Mouse (Mus musculus): ENCODE measurements around the gene Tk1. TPM values are rescaled to one million over a fixed set of nuclear protein-coding genes. Genes with fewer than 3 reads are reported as not detected.

Gene Tk1
- 22.9 and 24.3 TPM in 2 replicates for polyA plus RNA-seq (2015; fragmentation: Nextera tagmentation; extraction: Ambion mirVana)

- ATAC-seq (ENCODE audit: low FRiP score, low read depth) = peak; percentile 59; the same call in 1 of the 2 replicates
- under 1% methylated on average over 34 of the region's 34 CpGs for whole genome bisulfite sequencing
- H3K4me1 ChIP-seq (replicated peaks) = peaks cover 39% of the 10 kb centered on the region
- no peaks in the 10 kb centered on the region for H3K9me3 ChIP-seq
- H3K9ac ChIP-seq = peak within 1 kb of the TSS; percentile 37
- H3K4me2 ChIP-seq = peak within 1 kb of the TSS; percentile 67
- H3K36me3 ChIP-seq = no peaks in the 10 kb centered on the region
- peak within 1 kb of the TSS; percentile 39 for H3K4me3 ChIP-seq
- peak within 1 kb of the TSS; percentile 54 for H3K27ac ChIP-seq (replicated peaks)
- H3K27me3 ChIP-seq = no peaks in the 10 kb centered on the region
These were observed at the start of gene Tk1, which contains the start of gene Afmid for GRCm38 (mm10) chr11:117825333-117826101. TSS of gene Tk1 (minus strand) at chr11:117826092. TSS of gene Afmid (plus strand) at chr11:117825924.

DNA sequence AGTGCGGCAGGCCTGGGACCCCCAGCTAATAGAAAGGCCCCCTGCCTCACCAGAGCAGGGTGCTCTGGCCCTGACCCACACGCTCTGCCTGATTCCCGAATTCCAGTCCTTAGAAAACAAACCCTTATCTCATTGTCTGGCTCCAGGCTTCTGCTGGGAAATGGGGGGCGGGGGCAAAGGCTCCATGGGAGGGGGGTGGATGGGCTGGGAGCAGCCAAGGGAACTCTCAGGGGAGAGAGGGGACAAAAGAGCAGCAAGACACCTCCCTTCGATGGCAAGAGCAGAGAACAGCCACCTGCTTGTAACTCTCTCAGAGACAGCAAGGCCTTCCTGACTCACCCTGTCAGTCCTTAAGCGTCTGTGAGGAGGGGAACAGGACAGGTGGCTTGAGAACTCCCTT lies 49.8 kb upstream of the Tk1 start:
- H3K4me1 ChIP-seq (replicated peaks) = peaks cover 30% of the 10 kb centered on the region
- H3K4me3 ChIP-seq = no peak overlapping the region
- ATAC-seq (ENCODE audit: low FRiP score, low read depth) = no peak
- 22% methylated on average over 6 of the region's 6 CpGs for WGBS
- H3K4me2 ChIP-seq = no peak overlapping the region
- H3K27me3 ChIP-seq = no peaks in the 10 kb centered on the region
- no peaks in the 10 kb centered on the region for H3K9me3 ChIP-seq
- no peak overlapping the region for H3K27ac ChIP-seq (replicated peaks)
- H3K9ac ChIP-seq = no peak overlapping the region
- no peaks in the 10 kb centered on the region for H3K36me3 ChIP-seq

GRCm38 (mm10) chr11:117874419-117874818 lies 48.5 kb upstream of the Tk1 start:
- Histone ChIP-seq H3K4me3 (no peak overlapping the region), H3K27me3 (no peaks in the 10 kb centered on the region), H3K9me3 (no peaks in the 10 kb centered on the region), H3K9ac (no peak overlapping the region), H3K4me1 (replicated peaks) (peaks cover 35% of the 10 kb centered on the region), H3K27ac (replicated peaks) (no peak overlapping the region), H3K4me2 (no peak overlapping the region), H3K36me3 (no peaks in the 10 kb centered on the region)
- 58% methylated on average over 4 of the region's 4 CpGs for WGBS
- ATAC-seq (ENCODE audit: low FRiP score, low read depth) = no peak

GRCm38 (mm10) chr11:117872861-117873608 lies 47.1 kb upstream of the Tk1 start, which contains the start of gene Tha1:
TSS of gene Tha1 (minus strand) at chr11:117873481.
- Histone ChIP-seq H3K4me2 (peak within 1 kb of the TSS; percentile 98), H3K9me3 (no peaks in the 10 kb centered on the region), H3K4me3 (peak within 1 kb of the TSS; percentile 88), H3K27me3 (no peaks in the 10 kb centered on the region), H3K27ac (replicated peaks) (peak within 1 kb of the TSS; percentile 55), H3K9ac (peak within 1 kb of the TSS; percentile 84), H3K4me1 (replicated peaks) (peaks cover 24% of the 10 kb centered on the region), H3K36me3 (no peaks in the 10 kb centered on the region)
- ATAC-seq (ENCODE audit: low FRiP score, low read depth) = peak; percentile 82
- 2% methylated on average over 51 of the region's 51 CpGs for WGBS

DNA sequence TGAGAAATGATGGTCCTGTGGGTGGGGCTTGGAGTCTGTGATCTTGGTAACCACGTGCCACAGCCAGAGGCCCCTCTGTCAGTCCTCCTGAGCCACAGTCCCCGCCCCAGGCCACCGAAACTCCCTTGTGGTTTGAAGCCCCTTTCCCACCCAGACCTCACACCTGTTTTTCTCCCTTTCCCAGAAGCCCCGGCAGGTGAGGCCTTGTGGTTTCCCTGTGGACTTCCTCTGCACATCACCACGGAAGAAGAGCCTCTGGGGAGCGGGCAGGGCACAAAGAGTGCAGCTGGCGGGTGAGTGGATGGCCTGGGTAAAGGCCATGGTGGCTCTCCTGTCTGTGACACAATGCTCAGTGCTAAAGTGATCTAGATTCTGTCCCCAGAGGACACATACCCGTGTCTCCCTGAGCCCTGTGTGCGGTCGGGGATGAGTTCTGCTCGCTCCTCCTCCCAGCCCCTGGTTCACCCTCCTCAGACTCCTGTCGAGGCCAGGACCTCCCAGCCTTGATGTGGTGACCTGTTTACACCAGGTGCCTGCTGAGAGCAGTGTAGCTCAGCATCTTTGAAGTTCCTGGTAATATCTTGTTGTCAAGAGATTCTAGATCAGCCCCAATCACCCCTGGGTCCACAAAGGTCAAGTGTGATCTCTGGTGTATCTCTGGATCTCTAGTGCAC lies 46.2 kb upstream of the Tk1 start:
- H3K9ac ChIP-seq = 0 out of 2 replicates have a peak overlapping the region, but pooled peaks have one; percentile 84
- no peaks in the 10 kb centered on the region for H3K36me3 ChIP-seq
- peak overlapping the region; percentile 98; the same call in 1 of the 2 replicates for H3K4me2 ChIP-seq
- no peaks in the 10 kb centered on the region for H3K27me3 ChIP-seq
- H3K9me3 ChIP-seq = no peaks in the 10 kb centered on the region
- H3K27ac ChIP-seq (replicated peaks) = no peak overlapping the region
- H3K4me1 ChIP-seq (replicated peaks) = peaks cover 21% of the 10 kb centered on the region
- ATAC-seq (ENCODE audit: low FRiP score, low read depth) = no peak
- H3K4me3 ChIP-seq = peak overlapping the region; percentile 88; the same call in 1 of the 2 replicates
- WGBS = 63% methylated on average over 12 of the region's 12 CpGs

GRCm38 (mm10) chr11:117871376-117871775 lies 45.5 kb upstream of the Tk1 start:
- WGBS = 72% methylated on average over 5 of the region's 5 CpGs

GRCm38 (mm10) chr11:117870688-117871365 lies 44.9 kb upstream of the Tk1 start:
- Histone ChIP-seq H3K4me3 (no peak overlapping the region), H3K27ac (replicated peaks) (no peak overlapping the region), H3K4me2 (no peak overlapping the region), H3K36me3 (no peaks in the 10 kb centered on the region), H3K9ac (0 out of 2 replicates have a peak overlapping the region, but pooled peaks have one; percentile 30), H3K27me3 (no peaks in the 10 kb centered on the region), H3K9me3 (no peaks in the 10 kb centered on the region), H3K4me1 (replicated peaks) (peaks cover 29% of the 10 kb centered on the region)
- 35% methylated on average over 12 of the region's 12 CpGs for WGBS
- 0 out of 2 replicates have a peak, but pooled peaks have one; percentile 16 for ATAC-seq (ENCODE audit: low FRiP score, low read depth)

More at GRCm38 (mm10) chr11:117871376-117871775, 45.5 kb upstream of the Tk1 start:
- Histone ChIP-seq H3K9ac (no peak overlapping the region), H3K4me1 (replicated peaks) (peaks cover 23% of the 10 kb centered on the region), H3K9me3 (no peaks in the 10 kb centered on the region), H3K36me3 (no peaks in the 10 kb centered on the region), H3K27me3 (no peaks in the 10 kb centered on the region), H3K4me2 (no peak overlapping the region), H3K4me3 (no peak overlapping the region), H3K27ac (replicated peaks) (no peak overlapping the region)
- ATAC-seq (ENCODE audit: low FRiP score, low read depth) = no peak

- H3K9ac ChIP-seq = no peak overlapping the region
- 15% methylated on average over 6 of the region's 6 CpGs for WGBS
- peaks cover 20% of the 10 kb centered on the region for H3K4me1 ChIP-seq (replicated peaks)
- H3K4me3 ChIP-seq = no peak overlapping the region
- H3K27me3 ChIP-seq = peaks cover 8% of the 10 kb centered on the region
- peak overlapping the region; percentile 44; the same call in 1 of the 2 replicates for H3K27ac ChIP-seq (replicated peaks)
- H3K4me2 ChIP-seq = no peak overlapping the region
- ATAC-seq (ENCODE audit: low FRiP score, low read depth) = peak; percentile 60; the same call in 1 of the 2 replicates
- no peaks in the 10 kb centered on the region for H3K36me3 ChIP-seq
- H3K9me3 ChIP-seq = no peaks in the 10 kb centered on the region
These were observed 40.1 kb upstream of the Tk1 start for GRCm38 (mm10) chr11:117865988-117866387.

DNA sequence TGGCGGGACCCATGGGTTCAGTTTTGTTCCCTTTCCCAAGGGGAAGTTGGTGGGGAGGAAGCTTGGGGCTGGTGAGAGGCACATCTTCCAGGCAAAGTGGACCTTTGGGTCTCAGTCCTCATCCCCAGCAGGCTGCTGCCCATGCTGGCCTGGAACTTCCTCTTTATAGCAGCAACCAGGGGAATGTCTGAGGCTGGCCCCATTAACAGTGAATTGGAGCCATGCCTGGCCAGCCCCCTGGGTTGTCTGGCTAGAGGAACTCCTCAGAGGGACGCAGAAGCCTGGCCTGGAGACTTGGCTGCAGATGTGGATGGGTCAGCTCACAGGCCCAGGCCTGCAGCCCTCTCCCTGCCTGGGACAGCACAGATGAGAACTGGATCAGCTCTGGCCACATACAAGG lies 38.9 kb upstream of the Tk1 start:
- Histone ChIP-seq H3K9ac (no peak overlapping the region), H3K4me3 (no peak overlapping the region), H3K36me3 (no peaks in the 10 kb centered on the region), H3K9me3 (no peaks in the 10 kb centered on the region), H3K4me2 (no peak overlapping the region), H3K27ac (replicated peaks) (no peak overlapping the region), H3K27me3 (peaks cover 19% of the 10 kb centered on the region), H3K4me1 (replicated peaks) (peaks cover 19% of the 10 kb centered on the region)
- ATAC-seq (ENCODE audit: low FRiP score, low read depth) = no peak
- WGBS = 75% methylated on average over 2 of the region's 2 CpGs

DNA sequence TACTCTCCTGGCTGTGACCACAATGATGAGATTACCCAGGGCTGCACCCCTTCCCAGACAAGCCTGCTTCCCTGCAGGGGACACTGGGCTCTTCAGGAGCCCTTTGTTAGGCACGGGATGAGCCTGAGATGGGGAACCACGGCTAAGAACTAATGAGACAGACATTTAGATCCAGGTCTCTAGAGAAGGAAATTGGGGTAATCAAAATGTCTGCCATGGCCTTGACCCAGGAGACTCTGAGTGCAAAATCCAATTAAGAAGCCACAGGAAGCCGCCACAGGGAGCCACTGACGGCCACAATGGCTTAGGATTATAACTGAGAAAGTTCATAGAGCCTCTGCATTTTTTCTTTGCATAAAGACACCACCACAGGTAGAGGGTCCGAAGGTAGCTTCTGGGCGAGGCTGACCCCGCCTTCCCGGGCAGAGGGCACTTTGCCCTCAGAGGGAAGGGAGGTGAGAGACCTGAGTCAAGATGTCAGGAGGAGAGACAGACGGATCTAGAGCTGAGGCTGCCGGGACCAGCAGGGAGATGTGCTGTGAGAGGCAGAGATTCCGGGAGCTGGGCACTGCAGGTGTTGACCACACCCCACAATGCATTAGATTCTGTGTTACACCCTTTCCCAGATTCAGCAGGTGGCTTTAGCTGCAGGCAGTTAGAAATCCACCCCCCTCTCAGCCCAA lies 37.4 kb upstream of the Tk1 start:
- no peak for ATAC-seq (ENCODE audit: low FRiP score, low read depth)
- Histone ChIP-seq H3K4me1 (replicated peaks) (peaks cover 19% of the 10 kb centered on the region), H3K36me3 (no peaks in the 10 kb centered on the region), H3K9me3 (no peaks in the 10 kb centered on the region), H3K27me3 (peaks cover 26% of the 10 kb centered on the region), H3K4me3 (no peak overlapping the region), H3K9ac (no peak overlapping the region), H3K27ac (replicated peaks) (no peak overlapping the region), H3K4me2 (no peak overlapping the region)
- WGBS = 35% methylated on average over 11 of the region's 11 CpGs

DNA sequence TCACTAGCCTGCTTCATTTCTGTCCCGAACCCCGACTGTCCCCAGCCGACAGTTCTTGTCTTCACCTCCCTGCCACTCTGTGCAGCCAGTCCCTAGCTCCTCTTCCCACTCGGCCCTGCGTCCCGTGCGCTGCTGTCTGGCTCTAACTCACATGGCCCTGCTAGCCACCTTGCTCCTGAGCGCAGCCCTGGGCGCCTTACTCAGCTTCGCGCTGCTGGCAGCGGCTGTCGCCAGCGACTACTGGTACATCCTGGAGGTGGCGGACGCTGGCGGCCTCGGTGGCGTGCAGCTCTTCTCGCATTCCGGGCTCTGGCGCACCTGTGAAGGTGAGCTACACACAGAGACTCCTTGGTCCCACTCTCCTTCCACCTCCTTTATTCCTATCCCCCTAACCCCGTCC lies 34.7 kb upstream of the Tk1 start, which contains the start of gene Tmem235:
TSS of gene Tmem235 (plus strand) at position 152 of the 400 bp plus-strand sequence.
- H3K4me1 ChIP-seq (replicated peaks) = peaks cover 10% of the 10 kb centered on the region; the same call in 1 of the 2 replicates
- no peak within 1 kb of the TSS for H3K27ac ChIP-seq (replicated peaks)
- H3K36me3 ChIP-seq = no peaks in the 10 kb centered on the region
- peaks cover 26% of the 10 kb centered on the region for H3K27me3 ChIP-seq
- H3K9ac ChIP-seq = no peak within 1 kb of the TSS
- ATAC-seq (ENCODE audit: low FRiP score, low read depth) = no peak
- 4% methylated on average over 23 of the region's 23 CpGs for WGBS
- peak within 1 kb of the TSS; percentile 27; the same call in 1 of the 2 replicates for H3K4me2 ChIP-seq
- H3K9me3 ChIP-seq = no peaks in the 10 kb centered on the region
- no peak within 1 kb of the TSS for H3K4me3 ChIP-seq

All from hindbrain, embryonic 15.5 days (tissue).